Mouse (Mus musculus) kidney, postnatal 10 days (tissue): ENCODE data around the gene Hsf5.

Experiments
- DNase-seq: peaks from one replicate; pipeline ENCODE4 v3.0.0; 2021; ENCODE audit warnings: mixed read lengths

Gene Hsf5

DNA sequence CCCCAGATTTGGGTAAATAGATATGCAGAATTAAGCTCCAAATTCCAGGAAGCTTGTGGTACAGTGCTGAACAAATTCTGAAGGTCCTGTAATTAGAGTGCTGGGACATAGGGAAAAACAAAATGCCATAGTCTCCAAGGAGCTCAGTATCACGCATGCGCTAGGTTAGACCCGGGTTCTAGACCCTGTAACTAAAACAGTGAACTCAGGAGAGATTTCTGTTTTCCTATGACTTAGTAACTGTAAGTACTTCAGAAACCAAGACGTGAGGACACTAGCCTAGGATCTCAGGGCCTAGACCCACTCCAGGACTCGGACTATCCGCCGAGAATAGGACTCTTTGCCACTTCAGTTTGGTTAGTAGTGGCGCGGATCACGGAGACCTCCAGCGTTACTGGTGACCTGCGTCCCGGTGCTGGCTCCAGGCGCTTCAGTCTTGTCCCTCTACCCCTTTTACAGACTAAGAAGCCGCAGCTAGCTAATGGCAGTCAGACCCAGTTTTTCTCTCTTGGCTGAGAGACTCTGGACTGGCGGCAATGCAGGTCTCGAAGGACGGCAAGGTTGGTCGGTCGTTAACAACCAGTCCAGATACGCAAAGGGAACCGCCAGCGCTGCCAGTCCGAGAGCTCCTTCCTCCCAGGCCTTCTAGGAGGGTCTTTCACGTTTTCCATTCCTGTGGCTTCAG, 26.0 kb upstream of the Hsf5 start:
- DNase-seq = peak; percentile 59

DNA sequence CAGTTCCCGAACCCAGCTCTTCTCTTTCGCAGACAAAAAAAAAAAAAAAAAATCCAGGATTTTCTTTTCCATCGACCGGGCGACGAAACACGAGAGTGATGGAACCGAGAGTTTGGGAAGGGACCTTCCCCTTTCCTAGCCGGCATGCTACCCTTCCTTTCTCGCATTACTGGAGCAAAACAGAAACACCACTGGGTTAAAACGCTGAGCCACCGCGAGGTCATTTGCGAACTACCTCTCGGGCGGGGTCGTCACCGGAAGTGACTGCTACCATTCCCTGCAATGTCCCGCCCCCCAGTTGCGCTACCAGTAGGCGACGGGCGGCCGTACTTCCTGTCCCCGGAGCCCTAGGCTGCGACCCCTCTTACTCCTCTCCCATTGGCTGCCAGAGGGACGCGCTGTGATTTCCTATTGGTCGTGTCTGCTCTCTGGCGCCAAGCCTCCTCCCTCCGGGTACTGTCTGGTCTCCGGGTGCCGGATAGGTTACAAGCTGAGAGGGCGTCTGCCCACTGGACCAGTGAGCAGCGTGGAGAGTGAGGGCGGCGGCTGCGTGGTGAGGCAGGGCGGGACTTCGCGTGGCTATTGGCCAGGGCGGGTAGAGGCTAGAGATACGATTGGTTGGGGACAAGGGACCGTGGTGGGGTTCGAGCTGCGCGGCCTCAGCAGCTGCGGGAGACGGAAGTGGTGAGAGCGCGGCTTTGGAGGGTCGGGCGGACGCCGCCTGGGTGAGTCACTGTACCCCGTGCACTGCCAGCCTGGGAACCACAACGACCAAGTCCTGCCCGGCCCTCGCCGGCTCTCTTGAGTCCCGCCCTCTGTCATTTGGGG, 25.2 kb upstream of the Hsf5 start, which contains the start of gene Mtmr4:
Gene Mtmr4, plus strand, starts transcription at position 637 of the 828 bp plus-strand sequence.
- peak; percentile 99 for DNase-seq

DNA sequence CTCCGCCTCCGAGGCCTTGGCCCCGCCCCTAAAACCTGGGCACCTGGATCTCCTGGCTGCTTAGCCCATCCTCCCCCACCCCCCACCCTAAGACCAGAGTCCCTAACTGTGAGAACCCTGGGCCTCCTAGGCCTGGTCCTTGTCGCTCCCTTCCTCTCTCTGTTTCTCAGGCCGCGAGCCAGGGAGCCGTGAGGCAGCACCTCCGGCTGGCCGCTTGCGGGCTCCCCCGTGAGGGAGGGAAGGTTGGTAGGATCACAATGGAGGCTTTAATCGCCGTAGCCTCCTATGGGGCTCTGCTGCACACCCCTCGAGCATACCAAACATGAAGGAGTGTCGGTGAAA, 24.6 kb upstream of the Hsf5 start:
- no peak for DNase-seq

DNA sequence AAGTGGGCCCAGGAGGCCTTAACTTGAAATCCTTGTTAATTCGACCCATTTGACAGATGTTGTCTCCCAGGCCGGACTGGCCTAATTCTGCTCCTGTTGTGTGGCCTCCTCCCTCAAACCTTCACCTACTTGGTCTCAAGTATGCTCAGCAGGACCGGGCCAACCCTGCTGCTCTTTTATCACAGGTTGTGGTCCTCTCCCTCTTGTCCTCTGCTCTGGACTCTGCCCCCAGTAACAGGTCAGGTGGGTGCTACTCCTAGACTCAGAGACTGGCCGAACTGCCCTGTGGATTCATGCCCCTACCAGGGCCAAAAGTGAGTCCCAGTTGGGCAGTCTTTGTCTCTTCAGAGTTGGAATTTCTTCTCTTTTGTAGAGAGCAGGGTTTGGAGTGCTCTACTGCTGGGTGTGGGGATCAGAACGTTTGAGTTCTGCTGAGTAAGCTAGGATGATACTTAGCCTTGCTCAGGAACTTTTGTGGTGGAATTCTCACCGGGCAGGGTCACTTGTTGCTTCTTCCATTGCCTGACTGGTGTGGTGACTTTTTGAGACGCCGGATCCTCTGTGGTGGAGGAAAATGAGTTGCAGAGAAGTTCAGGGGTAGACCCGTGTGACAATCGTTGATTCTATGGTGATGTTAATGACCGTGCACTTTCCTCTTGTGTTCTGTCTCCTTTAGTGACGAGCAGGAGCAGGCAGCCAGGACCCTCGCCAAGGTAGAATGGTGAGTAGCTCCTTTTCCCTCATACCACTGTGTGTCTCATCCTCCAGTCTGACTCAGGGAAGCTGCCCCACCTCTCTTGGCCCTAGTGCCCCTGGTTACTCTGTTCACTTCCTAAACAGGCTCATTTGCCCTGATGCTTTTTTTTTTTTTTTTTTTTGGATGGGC, 24.0 kb upstream of the Hsf5 start:
- peak; percentile 59 for DNase-seq

DNA sequence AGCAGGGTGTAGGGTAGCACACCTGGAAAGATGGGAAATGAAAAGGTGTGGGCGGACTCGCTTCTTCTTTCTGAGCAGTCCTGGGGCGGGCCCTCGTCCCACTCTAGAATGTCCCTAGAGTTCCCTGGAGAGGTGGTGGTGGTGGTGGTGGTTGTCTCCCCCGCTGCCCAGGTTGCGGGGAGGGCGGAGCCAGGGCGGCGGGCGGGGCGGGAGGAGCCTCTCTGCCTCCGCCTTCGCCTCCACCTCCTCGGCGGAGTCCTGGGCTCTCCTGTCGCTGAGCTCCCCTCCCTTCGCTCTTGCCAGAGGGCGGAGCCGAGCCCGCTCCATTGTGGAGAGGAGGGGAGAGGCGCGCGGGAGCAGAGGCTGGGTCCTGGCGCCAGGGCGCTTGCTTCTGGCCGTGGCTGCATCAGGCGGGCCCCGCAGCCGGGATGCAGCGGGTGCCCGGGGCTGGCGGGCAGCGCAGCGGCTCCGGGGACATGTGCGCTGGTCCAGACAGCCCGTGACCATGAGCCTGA, 21.6 kb upstream of the Hsf5 start:
- peak; percentile 92 for DNase-seq

DNA sequence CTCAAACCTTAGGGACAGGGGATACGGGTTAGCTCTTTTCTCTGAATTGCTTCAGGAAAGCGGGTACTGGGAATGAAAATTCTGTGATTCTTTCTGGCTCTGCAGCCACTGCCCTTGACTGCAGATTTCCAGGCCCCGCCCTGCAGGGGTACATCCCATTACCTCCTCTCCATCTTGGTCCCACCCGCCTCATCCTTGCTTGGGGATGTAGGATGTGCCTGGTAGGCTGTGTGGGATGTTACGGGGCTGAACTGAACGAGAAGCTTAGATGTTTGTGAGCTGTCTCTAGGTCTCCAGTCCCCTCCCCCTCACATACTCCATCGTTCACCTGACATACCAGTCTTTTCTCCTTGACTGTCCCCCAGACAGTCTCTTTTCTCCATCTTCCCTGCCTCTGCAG, 21.0 kb upstream of the Hsf5 start:
- no peak for DNase-seq

DNA sequence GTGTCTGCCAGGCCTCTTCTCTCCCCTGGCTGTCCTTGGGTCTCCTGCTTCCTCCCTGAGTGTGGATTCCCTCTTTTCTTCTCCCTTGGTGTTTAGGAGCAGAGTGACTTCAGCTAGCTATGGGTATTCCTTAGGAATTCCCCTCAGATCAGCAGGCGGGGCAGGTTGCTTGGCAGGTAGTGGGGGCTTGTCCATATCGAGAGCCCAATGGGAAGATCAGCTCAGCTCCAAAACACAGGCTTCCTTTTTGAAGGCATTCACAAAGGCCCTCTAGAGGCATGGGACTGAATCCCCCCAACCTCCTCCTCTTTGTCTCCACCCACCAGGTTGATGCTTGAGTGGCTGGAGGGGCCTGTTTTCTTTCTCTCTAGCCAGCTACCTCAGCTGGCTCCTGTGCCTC, 20.5 kb upstream of the Hsf5 start:
- no peak for DNase-seq

DNA sequence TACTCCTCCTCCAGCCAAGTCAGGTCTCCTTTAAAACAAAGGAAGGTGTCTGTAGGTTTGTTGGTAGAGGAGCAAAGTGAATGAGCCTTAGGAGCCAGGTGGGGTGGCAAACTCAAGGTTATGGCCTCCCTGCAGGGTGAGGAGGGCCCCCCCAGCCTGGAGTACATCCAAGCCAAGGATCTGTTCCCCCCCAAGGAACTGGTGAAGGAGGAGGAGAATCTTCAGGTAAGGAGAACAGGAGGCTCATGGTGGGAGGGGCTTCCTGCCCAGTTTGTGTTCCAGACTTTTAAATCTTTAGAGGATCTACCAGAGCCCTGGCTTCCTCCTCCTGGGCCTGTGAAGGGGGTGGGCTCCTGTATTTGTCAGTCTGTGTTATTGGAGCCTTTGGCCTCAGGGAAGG, 19.9 kb upstream of the Hsf5 start:
- no peak for DNase-seq

DNA sequence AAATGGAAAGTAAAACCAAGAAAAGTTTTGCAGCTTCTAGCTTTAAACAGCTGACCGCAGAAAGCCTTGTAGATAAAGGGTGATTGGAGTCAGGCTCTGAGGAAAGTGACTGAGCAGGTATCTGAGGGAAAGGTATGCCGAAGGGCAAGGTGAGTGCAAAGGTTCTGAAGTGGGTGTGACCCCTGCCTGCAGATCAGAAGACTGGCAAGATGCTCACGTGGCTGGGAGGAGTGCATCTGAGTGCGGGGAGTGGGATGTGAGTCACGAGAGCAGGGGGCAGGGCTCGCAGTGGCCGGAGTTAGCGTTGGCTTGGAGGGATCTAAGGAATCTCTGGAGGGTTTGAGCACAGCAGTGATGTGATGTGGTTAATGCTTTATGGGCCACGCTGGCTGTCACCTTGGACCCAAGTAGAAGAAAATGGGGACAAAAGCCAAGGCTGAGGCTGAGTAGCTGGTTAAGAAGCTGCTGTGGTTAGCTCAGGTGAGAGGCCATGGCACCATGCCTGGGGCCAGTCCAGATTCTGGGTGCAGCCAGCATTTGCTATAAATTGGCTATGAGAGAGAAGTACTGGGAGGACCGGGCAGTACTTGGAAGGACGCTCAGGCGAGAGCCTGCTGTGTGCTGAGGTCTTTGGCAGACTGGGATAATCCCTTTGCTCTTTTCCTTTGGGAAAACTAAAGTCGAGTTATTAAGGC, 17.4 kb upstream of the Hsf5 start:
- no peak for DNase-seq

DNA sequence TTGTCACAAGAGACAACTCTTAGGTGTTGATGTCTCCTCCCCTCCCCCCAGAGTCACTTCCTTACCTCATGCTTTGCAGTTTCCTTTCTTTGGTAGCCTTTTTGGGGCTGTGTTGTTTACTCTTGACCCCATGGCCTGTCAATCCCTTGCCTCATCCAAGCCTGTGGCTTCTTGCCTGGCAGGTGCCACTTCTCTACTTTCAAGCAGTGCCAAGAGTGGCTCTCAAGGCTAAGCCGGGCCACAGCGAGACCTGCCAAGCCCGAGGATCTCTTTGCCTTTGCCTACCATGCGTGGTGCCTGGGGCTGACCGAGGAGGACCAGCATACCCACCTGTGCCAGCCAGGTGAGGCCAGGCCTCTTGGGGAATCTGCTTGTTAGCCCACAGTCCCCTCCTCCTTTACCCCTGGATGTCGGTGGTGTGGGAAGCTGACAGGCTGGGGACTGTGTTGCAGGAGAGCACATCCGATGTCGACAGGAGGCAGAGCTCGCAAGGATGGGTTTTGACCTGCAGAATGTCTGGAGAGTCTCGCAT, 16.6 kb upstream of the Hsf5 start:
- DNase-seq = no peak

DNA sequence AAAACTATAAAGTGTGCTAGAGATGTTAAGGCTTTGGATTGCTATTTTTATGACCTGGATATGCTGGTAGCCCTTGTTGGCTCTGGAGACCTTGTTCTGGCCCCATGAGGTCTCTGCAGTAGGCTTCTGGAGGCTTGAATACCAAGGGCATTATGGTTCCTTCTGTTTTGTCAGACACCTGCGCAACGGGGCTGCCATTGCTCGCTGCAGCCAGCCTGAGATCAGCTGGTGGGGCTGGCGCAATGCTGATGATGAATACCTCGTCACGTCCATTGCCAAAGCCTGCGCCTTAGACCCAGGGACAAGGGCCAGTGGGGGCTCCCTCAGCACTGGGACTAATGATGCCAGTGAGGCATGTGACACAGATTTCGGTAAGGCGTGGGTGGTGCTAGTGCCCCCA, 14.7 kb upstream of the Hsf5 start:
- no peak for DNase-seq

DNA sequence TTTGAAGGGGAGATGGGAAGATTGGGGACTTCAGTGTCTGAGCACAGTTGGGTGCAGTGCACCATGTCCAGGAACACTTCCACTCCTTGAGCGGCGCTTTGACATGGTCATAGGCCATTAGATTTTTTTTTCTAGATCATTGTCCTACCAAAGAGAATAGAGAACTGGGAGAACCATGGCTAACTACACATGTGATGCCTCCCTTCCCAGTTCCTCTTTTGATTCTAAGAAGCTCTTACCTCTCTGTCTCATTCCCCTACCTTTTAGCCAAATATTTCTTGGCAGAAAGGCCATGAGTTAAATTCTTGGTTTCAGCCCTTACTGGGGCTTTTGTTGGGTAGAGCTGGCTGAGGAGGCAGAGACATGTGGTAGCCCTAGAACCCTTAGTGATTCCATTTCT, 13.4 kb upstream of the Hsf5 start:
- DNase-seq = no peak

DNA sequence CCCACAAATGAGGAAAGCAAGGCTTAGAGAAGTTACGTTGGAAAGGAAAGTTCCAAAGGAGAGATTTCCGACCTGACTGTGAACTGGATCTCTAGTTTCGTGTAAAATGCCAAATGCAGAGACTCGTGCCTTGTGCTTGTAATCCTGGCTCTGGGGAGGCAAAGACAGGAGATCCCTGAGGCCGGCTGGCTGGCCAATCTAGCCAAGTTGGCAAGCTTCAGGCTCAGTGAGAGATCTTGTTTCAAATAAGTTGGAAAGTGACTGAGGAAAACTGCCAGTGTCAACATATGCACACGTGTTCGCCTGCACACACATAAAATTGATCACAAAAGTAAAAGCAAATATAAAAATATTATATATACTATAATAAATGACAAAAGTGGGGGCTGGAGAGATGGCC, 7.7 kb upstream of the Hsf5 start:
- DNase-seq = no peak

DNA sequence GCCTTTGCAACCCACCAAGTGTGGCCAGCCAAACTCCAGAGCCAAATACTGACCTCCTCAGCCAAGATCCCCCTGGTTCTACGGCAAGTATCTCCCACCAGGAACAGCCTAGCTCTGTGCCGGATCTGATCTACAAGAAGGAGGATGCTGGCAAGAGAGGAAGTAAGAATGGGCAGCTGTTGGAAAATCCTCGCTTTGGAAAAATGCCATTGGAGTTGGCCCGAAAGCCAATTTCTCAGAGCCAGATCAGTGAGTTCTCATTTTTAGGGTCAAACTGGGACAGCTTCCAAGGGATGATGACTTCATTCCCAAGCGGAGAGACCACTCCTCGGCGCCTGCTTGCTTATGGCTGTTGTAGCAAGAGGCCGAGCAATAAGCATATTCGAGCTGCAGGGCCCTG, 5.4 kb upstream of the Hsf5 start:
- no peak for DNase-seq

DNA sequence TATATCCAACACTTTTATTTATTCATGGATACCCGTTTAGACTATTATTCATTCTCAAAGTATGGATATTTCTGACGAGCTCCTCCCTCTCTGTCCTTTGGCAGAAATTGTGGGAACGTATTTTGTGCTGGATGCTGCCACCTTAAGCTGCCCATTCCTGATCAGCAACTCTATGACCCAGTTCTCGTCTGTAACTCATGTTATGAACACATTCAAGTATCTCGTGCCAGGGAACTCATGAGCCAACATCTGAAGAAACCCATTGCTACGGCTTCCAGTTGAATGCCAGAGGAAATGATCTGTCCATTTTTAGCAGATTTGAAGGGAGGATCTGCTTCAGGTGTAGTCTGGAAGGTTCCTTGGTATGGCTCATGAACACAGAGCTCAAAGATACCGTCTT, 3.0 kb upstream of the Hsf5 start:
- no peak for DNase-seq

DNA sequence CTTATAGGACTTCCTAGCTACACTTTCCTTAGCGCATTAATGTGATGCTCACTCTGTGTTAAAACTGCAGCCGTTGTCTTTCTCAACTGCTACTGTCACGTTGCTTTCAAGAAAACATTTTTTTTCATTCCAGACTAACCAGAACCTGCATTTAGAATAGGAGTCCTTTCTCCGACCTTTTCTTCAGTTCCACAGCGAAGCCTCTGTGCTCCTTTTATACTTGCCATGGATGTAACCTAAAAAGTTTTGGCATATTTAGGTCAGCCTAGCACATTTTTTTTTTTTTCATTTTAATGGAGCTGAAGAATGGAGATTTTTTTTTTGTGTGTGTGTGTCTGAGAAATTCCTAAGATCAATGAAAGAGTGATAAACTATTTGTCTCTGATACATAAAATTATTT, 1.4 kb upstream of the Hsf5 start:
- no peak for DNase-seq

DNA sequence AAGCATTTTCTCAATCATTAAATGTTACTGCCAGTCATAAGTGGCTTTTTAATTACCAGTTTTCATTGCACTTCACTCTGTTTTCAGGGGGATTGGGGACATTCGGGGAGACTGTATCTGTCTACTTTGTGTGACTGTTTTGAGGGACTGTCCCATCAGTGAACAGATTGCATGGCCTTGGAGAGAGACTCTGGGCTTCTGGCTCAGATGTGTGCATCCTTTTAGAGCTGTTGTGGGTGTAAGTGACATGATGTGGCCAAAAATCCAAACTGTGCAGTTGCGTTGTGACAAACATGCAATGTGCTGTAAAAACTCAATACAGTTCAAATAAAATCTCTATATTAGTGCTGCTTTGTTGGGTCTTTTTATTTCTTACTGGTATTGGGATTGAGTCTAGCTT, 1.0 kb upstream of the Hsf5 start:
- DNase-seq = no peak

DNA sequence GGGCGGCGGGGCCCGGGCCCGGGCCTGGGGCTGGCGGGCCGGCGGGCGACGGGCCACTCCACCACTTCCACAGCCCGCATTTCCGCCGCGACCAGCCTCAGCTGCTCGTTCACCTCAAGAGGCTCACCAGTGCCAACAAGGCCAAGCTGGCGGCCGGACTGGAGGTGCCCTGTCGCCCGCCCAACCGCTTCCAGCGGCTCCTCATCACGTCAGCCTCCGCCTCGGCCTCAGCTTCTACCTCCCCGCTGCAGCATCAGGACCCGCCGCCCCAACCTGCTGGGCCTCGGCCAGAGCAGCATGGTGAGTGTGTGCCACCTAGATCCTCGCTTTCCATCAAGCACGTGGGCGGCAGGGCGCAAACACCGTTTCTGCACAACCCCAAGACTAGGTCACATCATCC, 642 bp downstream of the Hsf5 start:
- DNase-seq = no peak

DNA sequence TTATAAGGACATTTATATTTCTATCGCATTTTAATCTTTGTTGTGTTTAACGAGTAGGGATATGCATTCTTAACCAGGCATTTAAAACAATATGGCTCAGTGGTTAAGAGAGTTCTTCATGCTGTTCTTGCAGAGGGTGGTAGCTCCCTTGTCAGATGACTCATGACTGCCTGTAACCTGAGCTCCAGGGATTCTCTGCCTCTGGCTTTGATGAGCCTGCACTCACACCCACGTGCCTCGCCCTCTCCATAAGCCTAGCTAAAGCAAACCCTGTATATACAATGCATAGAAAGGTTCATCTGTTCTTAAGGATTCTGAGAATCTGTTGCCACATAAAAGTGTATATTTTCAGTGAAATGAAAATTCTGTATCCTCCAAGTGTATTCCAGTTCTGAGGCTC, 6.2 kb downstream of the Hsf5 start:
- DNase-seq = no peak

DNA sequence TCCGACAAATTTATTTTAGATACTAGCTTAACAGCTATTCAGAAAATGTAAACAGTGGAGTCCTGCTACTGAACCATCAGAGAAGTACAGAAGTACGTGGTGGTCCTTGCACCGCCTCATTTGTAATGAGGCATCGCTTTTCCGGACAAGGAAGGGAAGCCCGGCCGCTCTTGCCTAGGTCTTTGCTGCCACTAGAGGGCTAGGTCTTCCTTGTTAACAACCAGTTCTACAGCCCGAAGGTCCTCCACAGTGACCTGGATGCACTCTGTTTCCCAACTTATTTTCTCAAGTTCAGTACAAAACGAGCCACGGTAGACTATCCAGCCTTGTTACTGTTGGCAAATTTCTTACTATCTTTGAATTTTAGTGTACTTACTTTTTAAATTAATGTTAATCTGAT, 12.9 kb downstream of the Hsf5 start:
- peak; percentile 69 for DNase-seq

DNA sequence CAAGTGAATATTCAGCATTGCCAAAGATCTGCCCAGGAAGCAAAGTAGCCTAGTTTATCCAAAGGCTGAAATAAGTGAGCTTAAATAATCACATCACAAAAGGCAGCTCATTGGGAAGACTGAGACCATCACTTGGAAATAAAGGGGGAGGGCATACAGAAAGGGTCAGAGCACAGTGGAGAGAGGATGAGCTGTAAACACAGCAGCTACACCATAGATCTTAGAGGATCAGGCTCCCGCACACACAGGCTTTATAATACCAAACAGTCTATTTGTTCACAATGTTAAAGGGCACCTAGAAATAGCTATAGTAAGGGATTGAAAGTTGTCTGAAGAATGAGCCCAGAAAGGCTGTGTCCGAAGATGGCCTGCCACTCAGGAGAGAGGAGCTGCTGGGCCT, 21.8 kb downstream of the Hsf5 start:
- DNase-seq = no peak

DNA sequence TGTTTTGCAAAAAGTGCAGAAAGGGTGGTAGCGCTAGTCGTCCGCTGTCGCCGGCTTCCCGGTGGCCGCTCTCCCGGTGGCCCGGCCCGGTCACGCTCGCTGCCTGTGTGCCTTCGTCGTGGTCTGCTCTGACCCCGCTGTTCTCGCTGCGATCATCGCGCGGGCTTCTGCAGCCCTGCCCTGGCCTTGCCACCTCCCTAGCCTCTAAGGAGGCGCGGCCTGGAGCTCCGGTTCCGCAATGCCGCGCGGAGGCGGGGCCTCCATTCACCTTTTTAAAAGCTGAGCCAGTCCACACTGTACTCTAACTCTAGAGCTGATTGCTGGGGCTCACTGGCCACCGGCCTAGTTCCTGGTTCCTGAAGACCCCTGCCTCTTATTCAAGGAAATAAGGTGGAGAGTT, 22.2 kb downstream of the Hsf5 start:
- DNase-seq = peak; percentile 81

DNA sequence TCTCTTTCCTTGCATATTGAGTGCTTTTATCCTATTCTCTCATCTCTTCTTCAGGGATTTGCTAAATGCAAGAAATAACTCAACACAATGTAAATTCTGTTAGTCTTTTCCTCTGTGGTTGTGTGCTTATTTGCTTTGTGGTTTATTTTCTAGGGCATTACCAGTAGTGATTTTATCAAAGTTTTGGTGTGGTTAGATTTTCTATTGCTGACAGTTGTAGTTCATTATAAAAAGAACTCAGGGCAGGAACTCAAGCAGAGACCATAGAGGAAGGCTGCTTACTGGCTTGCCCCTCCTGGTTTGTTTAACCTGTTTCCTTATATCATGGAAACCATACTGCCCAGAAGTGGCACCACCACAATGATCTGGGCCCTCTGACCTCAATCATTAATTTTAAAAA, 25.9 kb downstream of the Hsf5 start:
- DNase-seq = no peak
